Mouse (Mus musculus) T-helper 2 cell (primary cell): ENCODE measurements around the gene Hes6.

Experiments
- in situ Hi-C: fragments of 300-600 bp; cut with MboI, MseI; formaldehyde crosslinking; loops from one replicate; pipeline ENCODE4 v1.15.1; 2025; ENCODE audit warnings: high pct_unique_total_duplicates

Gene Hes6

DNA sequence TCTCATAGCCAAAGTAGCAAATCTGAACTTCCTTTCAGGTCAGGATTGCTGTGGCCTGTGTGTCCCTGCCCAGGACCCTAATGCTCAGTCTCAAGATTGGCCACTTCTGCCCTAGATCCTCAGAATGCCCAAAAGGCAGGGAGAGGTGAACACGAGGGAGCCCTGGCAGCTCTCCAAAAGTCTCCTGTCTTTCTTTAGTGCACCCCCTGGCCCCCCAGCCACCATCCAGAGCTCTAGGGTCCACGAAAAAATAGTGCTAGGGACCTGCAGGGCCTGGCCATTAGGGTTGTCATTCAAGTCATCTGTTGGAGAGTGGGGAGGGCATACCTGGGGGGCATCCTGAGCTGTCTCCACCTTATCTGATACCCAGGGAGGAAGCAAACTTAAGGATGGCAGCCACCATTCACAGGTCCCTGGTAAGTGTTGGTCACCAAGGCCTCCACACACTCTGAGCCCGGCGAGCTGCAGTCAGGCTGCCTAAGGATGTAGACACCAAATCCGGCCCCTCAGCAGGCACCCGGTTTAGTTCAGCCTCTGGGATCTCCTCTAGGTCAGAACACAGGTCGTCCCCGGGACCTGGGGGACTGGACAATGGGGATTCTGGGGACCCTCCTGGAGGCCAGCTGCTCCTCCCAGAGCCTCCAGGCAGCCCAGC lies 2.1 kb downstream of the Hes6 start:
- in situ Hi-C loops = loop anchor here (25.0 kb wide), 1 partner anchor 1501 kb away; the partner anchor contains the start of genes Ankmy1, Dusp28 and Rnpepl1

- in situ Hi-C loops = loop anchor here (25.0 kb wide), 1 partner anchor 1504 kb away; the partner anchor contains the start of genes Ankmy1, Dusp28 and Rnpepl1
Measured at GRCm38 (mm10) chr1:91407819-91408218, 6.0 kb downstream of the Hes6 start.

DNA sequence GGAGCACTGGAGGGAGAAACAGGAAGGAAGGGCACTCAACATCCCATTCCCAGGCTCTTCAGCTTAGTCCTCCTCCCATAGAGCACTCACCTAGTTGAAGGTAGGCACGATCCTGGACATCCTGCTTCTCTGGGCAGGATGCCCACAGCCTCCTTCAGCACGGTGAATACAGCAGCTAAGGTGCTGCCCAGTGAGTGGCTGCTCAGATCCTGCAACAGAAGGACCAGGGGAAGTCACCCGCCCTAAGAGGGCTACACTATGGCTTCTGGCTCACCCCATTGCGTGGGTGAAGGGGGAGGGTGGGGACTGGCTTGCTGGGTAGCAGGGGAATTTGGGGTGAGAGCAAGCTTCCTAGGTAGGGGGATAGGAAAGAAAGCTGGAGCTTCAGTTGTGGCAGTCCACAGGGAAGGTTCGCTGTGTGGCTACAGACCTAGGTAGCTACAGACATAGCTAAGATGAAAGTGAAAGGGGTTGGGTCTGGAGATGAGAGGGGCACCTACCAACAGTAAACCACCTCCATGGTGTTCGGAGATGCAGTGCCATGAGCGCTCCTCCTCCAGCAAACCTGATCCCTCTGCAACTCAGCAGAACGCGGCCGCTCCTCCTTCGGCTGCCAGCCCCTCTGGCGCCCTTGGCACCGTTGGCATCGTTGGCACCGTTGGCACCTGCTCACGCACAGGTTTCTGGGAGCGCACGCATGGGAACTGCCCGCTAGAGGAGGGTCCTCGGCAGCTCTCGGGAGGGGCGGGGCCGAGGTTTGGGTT lies 8.2 kb downstream of the Hes6 start:
- in situ Hi-C loops = loop anchor here (25.0 kb wide), 1 partner anchor 1507 kb away; the partner anchor contains the start of genes Ankmy1, Dusp28 and Rnpepl1

- in situ Hi-C loops = loop anchor here (25.0 kb wide), 1 partner anchor 1507 kb away; the partner anchor contains the start of genes Ankmy1, Dusp28 and Rnpepl1
Measured at GRCm38 (mm10) chr1:91404976-91405375, 8.9 kb downstream of the Hes6 start.

GRCm38 (mm10) chr1:91398260-91399062 lies 15.4 kb downstream of the Hes6 start, which contains the start of gene Ilkap:
Gene Ilkap, minus strand, starts transcription at chr1:91398815.
- in situ Hi-C loops = loop anchor here (10.0 kb wide), 1 partner anchor 776 kb away; no protein-coding TSS in a partner anchor

DNA sequence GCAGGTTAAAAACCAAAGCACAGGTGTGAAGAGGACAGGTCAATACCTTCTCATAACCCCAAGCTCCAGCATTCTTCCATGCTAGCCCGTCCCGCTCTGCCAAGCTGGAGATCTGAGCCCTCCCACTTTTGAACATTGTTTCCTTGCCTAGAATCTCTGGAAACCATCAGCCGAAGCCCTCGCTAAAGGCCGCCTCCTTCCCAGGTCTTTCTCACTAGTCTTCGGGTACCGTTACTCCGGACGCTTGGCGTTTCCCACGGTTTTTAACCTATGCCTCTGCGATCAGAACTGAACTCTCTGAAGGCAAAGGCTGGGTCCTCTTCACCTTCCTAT lies 15.9 kb downstream of the Hes6 start:
- in situ Hi-C loops = loop anchor here (10.0 kb wide), 1 partner anchor 777 kb away; no protein-coding TSS in a partner anchor

DNA sequence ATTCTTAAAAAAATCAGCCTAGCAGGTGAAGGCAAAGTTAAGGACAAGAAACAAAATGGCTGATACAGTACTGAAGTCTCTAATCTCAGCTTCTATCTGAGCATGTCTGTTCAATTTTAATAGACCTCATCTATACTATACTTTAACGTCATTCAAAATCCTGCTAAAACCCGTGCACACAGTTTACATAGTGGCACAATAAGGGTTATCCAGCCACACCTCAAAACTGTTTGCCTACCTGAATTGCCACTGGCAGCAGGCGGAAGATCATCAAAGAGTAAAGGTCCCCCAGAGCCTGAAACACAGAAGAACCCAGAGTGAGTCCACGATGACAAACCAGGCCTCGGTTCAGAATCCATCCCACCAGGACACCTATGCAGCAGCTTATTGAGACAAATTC lies 23.5 kb downstream of the Hes6 start:
- in situ Hi-C loops = loop anchor here (10.0 kb wide), 1 partner anchor 784 kb away; no protein-coding TSS in a partner anchor

DNA sequence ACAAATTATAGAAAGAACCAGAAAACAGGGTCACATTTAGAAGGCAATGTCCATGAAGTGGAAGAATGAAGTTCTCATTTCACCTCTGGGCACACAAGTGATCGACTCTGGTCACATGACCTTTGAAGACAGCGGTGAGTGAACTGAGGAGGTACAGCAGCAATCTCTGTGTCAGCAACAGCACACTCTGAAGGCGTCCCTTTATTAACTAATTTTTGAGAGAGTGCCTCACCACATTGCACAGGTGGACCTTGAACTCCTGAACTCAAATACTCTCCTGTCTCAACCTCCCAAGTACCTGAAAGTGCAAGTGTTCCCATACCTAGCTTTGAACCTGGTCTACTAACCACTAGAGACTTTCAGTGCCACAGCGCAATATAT lies 32.8 kb downstream of the Hes6 start:
- in situ Hi-C loops = no loop called here

GRCm38 (mm10) chr1:91380453-91381090 lies 33.3 kb downstream of the Hes6 start:
- in situ Hi-C loops = no loop called here

GRCm38 (mm10) chr1:91373414-91373835 lies 40.4 kb downstream of the Hes6 start:
- in situ Hi-C loops = no loop called here

DNA sequence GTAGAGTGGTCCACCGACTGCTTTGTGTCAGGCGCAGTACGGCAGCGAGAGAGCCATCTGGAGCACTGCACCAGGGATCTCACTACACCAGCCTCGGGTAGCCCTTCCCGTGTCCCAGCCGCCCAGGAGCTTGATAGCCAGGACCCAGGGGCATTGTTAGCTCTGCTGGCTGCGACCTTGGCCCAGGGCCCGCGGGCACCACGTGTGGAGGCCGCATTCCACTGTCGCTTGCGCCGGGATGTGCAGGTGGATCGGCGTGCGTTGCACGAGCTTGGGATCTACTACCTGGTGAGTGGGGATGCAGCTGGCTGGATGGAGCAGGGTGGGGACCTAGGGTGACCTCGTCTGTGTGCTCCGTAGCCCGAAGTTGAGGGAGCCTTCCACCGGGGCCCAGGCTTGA lies 43.8 kb downstream of the Hes6 start:
- in situ Hi-C loops = no loop called here

DNA sequence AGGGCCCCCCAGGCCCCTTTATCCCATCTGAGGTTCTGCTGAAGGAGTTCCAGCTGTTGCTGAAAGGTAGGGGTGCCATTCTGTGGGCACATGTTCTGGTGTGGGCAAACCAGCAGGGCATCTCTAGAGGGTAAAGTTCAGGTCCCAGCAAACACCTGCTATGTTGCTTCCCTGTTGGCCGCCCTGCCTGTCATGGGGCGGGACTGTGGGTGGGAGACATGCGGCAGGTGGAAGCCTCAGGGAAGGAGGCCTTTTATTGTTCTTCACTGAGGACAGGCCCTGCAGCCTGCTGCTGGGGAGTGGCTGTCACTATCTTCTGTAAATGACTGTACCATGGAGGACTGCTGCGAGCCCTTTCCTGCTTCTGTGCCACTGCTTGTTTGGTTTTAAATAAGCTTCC lies 44.4 kb downstream of the Hes6 start:
- in situ Hi-C loops = no loop called here

DNA sequence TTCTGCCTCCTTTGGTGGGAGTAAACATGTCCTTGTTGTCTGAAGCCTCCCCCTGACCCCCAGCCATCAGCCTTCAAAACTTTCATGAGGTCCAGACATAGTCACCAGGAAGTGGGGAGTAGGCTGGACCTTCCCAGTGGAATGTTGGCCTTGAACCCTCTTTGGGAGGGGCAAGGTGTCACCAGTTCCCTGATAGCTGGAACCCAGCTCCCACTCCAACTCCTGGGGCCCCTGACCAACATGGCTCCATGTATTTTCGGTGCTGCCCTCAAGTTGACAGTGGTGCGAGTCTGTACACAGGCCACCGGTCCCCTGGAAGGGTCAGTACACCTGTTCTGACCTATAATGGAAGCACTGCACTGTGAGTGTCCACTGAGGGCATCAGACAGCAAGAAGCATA lies 46.5 kb downstream of the Hes6 start:
- in situ Hi-C loops = no loop called here

- in situ Hi-C loops = no loop called here
Measured at GRCm38 (mm10) chr1:91366215-91367108, 47.4 kb downstream of the Hes6 start, which contains the start of gene Erfe. Gene Erfe, plus strand, starts transcription at chr1:91366430.

GRCm38 (mm10) chr1:91365816-91366214 lies 48.0 kb downstream of the Hes6 start:
- in situ Hi-C loops = no loop called here

DNA sequence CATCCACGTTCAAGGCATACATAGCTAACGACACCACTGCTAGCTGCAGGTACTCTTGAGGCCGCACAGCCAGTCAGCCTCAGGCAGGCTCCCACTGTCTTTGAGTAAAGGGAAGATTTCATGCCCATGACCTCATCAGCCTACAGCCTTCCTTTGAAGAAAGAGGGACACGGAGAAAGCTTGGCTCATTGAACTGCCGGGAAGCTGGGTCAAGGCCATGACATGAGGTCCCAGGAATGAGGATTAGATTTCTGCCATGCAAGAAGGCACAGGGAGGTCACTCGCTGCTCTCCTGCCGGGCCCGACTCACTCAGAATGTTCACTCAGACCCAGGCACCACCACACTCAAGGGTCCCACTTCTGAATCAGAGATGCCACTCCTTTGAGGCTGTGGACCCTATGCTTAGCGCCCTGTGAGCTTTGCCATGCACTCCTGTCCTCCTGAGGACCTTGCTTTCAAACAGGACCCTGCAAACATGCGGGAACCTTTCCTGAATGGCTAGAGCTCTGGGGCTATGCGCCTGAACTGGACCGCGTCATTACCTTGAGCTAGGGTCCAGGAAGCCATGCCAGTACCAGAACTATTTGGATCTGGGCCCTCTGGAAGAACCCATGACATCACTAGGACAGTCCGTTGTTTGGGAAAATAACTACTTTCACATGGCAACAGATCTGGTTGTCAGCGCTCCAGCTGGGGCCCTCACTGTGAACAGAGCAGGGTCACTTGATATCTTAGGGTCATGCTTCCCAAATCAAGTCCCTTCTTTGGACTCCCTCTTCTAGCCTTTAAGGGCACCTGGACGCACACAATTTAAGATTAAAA lies 48.8 kb downstream of the Hes6 start:
- in situ Hi-C loops = no loop called here

DNA sequence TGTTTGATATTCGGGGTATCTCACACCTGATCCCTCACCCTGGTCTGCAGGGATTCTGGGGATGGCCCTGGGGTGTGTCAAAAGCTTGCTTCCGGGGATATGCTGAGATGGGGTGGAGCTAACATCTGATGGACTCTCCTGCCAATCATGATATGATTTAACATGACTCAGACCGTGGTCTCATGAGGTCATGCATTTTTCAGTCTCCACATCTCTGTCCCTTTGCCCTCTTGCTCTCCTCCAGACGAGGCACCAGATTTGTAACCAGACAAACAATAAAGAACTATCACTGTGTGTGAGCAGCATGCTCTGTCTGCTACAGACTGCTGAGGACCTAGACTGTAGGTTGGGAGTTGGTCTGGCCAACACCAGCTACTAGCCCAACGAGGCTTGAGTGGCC lies 51.7 kb downstream of the Hes6 start:
- in situ Hi-C loops = no loop called here
